Mouse (Mus musculus): Measurements from ENCODE around the gene Gm1553. TPM values are rescaled to one million over a fixed set of nuclear protein-coding genes. Genes with fewer than 3 reads are reported as not detected.

The Gm1553 gene
- polyA plus RNA-seq (2015; fragmentation: Nextera tagmentation; extraction: Ambion mirVana), result not detected in 2 replicates

- 74% methylated on average over 2 of the region's 2 CpGs for WGBS
- no peak within 1 kb of the TSS for H3K9ac ChIP-seq
- ATAC-seq (replicated peaks; ENCODE audit: insufficient number of reproducible peaks, insufficient read depth, low FRiP score, low read depth), result no peak
- no peak within 1 kb of the TSS for H3K4me2 ChIP-seq
- H3K27ac ChIP-seq, result no peak within 1 kb of the TSS
- no peaks in the 10 kb centered on the region for H3K36me3 ChIP-seq
- no peaks in the 10 kb centered on the region for H3K4me1 ChIP-seq (replicated peaks)
- H3K9me3 ChIP-seq (replicated peaks), result no peaks in the 10 kb centered on the region
- no peak within 1 kb of the TSS for H3K4me3 ChIP-seq
- H3K27me3 ChIP-seq, result no peaks in the 10 kb centered on the region
These were observed at the start of gene Gm1553 for GRCm38 (mm10) chr10:82492518-82492917. Gene Gm1553, minus strand, starts transcription at chr10:82492618.

Other genes with a start within 250 kb of the Gm1553 start
- not detected in 2 replicates for gene 4932415D10Rik, start 176.0 kb downstream of the Gm1553 start, polyA plus RNA-seq (2015; fragmentation: Nextera tagmentation; extraction: Ambion mirVana)
- gene Gm4924, start 138.4 kb downstream of the Gm1553 start, polyA plus RNA-seq (2015; fragmentation: Nextera tagmentation; extraction: Ambion mirVana), result 6.0 and 6.8 TPM in 2 replicates
- 34.7 and 42.3 TPM in 2 replicates for gene 1190007I07Rik, start 130.6 kb upstream of the Gm1553 start, polyA plus RNA-seq (2015; fragmentation: Nextera tagmentation; extraction: Ambion mirVana)
- gene Tdg, start 137.2 kb upstream of the Gm1553 start, polyA plus RNA-seq (2015; fragmentation: Nextera tagmentation; extraction: Ambion mirVana), result 59.4 and 73.4 TPM in 2 replicates
- gene Glt8d2, start 198.0 kb upstream of the Gm1553 start, polyA plus RNA-seq (2015; fragmentation: Nextera tagmentation; extraction: Ambion mirVana), result 3.8 and 4.6 TPM in 2 replicates
- 35.3 and 42.4 TPM in 2 replicates for gene Hcfc2, start 203.5 kb upstream of the Gm1553 start, polyA plus RNA-seq (2015; fragmentation: Nextera tagmentation; extraction: Ambion mirVana)